Mouse (Mus musculus) c-Kit-positive CD71-negative TER-119-negative erythroid progenitor cells, embryonic 14.5 days (primary cell): ENCODE measurements around the gene Ccdc17.

Source experiments
- DNase-seq: peaks from one replicate; pipeline ENCODE4 v3.0.0-alpha.2; 2013; ENCODE audit warnings: low read depth

Ccdc17 gene

DNA sequence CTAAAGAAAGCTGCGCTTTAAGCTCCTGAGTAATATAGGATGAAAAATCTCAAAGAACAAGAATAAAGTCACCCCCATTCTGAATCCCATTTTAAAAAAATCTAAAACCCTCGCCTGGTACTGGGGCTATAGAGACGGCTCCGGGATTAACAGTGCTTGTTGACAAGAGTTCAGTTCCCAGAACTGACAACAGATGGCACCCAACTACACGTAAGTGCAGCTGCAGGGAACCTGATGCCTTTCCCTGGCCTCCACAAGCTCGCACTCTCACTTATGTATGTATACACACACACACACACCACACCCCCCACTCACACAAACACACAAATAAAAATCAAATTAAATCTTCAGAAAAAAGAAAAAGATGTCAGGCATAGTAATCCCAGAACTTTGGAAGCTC is 47.9 kb downstream of the Ccdc17 start:
- DNase-seq = no peak

DNA sequence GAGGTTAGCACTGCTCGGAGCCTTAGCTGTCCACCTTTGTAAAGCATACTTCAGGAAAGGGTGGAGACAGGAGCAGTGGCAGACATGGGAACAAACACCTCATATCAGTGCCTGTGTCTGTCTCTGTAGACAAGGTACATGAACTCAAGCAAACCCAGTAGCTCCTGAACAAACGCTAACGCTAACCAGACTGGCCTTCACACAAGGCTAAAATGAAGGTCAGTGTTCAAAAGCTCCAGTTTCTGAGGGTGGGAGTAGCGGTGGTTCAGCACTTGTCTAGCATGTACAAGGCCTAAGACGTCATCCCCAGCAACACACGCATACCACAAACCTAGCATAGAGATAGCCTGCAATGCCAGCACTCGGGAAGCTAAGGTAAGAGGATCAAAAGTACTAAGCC is 49.2 kb downstream of the Ccdc17 start:
- DNase-seq = no peak

- no peak for DNase-seq
These were observed 53.0 kb downstream of the Ccdc17 start for GRCm38 (mm10) chr4:116649411-116649810.
